ENCODE assay signal across 8 mouse cellular contexts in genomic region chr13:23309495-23310011, GRCm38 (mm10). TPM values are rescaled to one million over a fixed set of nuclear protein-coding genes. Genes with fewer than 3 reads are reported as not detected.
DNase-seq lines count a peak whose midpoint lies in the region; ATAC-seq and TF ChIP-seq lines count a peak whose summit lies in the region.

No protein-coding gene starts in this region.

- peak overlapping the region; percentile 72 for H3K4me2 ChIP-seq in lung, embryonic 15.5 days
- peak overlapping the region; percentile 59 for H3K4me2 ChIP-seq in intestine, postnatal 0 days (replicated peaks; ENCODE audit: low read depth)
- peak overlapping the region; percentile 59 for H3K4me2 ChIP-seq in neural tube, embryonic 12.5 days (replicated peaks)

- WGBS in lung, embryonic 15.5 days, result under 1% methylated on average over 28 of the region's 28 CpGs
- WGBS in embryonic facial prominence, embryonic 10.5 days, result under 1% methylated on average over 28 of the region's 28 CpGs
- WGBS in intestine, postnatal 0 days, result under 1% methylated on average over 28 of the region's 28 CpGs
- WGBS in neural tube, embryonic 12.5 days, result under 1% methylated on average over 28 of the region's 28 CpGs

- no peak for TF ChIP-seq CTCF in intestine, postnatal 0 days (IDR thresholded peaks at IDR 0.05; ENCODE audit: low read depth)

- ATAC-seq in lung, embryonic 15.5 days (ENCODE audit: borderline replicate concordance, extremely low read depth, low FRiP score, low TSS enrichment), result no peak
- no peak for ATAC-seq in intestine, postnatal 0 days
- peak; percentile 38; the same call in 1 of the 2 replicates for ATAC-seq in neural tube, embryonic 12.5 days (ENCODE audit: low FRiP score, low read depth)

- H3K27me3 ChIP-seq in lung, embryonic 15.5 days, result peaks cover 63% of the 10 kb centered on the region
- H3K27me3 ChIP-seq in embryonic facial prominence, embryonic 10.5 days (replicated peaks; ENCODE audit: low read depth, poor library complexity, severe bottlenecking), result peaks cover 52% of the 10 kb centered on the region
- peaks cover 79% of the 10 kb centered on the region for H3K27me3 ChIP-seq in intestine, postnatal 0 days (replicated peaks; ENCODE audit: control insufficient read depth, insufficient read depth, low read length)
- peaks cover 53% of the 10 kb centered on the region for H3K27me3 ChIP-seq in neural tube, embryonic 12.5 days (replicated peaks)

- no peak for DNase-seq in lung, postnatal 4 days
- DNase-seq in embryonic facial prominence, embryonic 10.5 days (ENCODE audit: low spot score), result peak; percentile 66
- DNase-seq in gastrocnemius, postnatal 4 days (ENCODE audit: low spot score in 2 of 2), result no peak
- no peak for DNase-seq in urinary bladder, postnatal 4 days (ENCODE audit: low spot score in 2 of 2)
- DNase-seq in kidney, adult 18-20 months, result no peak

- H3K27ac ChIP-seq in lung, embryonic 15.5 days, result no peak overlapping the region
- H3K27ac ChIP-seq in embryonic facial prominence, embryonic 10.5 days (replicated peaks), result no peak overlapping the region
- no peak overlapping the region for H3K27ac ChIP-seq in intestine, postnatal 0 days (ENCODE audit: low read depth, low read length)
- no peak overlapping the region for H3K27ac ChIP-seq in neural tube, embryonic 12.5 days

- H3K9me3 ChIP-seq in lung, embryonic 15.5 days, result no peaks in the 10 kb centered on the region
- H3K9me3 ChIP-seq in embryonic facial prominence, embryonic 10.5 days, result no peaks in the 10 kb centered on the region
- H3K9me3 ChIP-seq in intestine, postnatal 0 days (ENCODE audit: control insufficient read depth), result no peaks in the 10 kb centered on the region
- no peaks in the 10 kb centered on the region for H3K9me3 ChIP-seq in neural tube, embryonic 12.5 days

- no peak overlapping the region for H3K9ac ChIP-seq in lung, embryonic 15.5 days
- no peak overlapping the region; the same call in 1 of the 2 replicates for H3K9ac ChIP-seq in intestine, postnatal 0 days (ENCODE audit: low read depth, low read length)
- H3K9ac ChIP-seq in neural tube, embryonic 12.5 days, result peak overlapping the region; percentile 40; the same call in 1 of the 2 replicates

- no peaks in the 10 kb centered on the region for H3K36me3 ChIP-seq in lung, embryonic 15.5 days
- no peaks in the 10 kb centered on the region for H3K36me3 ChIP-seq in embryonic facial prominence, embryonic 10.5 days (replicated peaks)
- no peaks in the 10 kb centered on the region for H3K36me3 ChIP-seq in intestine, postnatal 0 days (ENCODE audit: control insufficient read depth, insufficient read depth)
- no peaks in the 10 kb centered on the region for H3K36me3 ChIP-seq in neural tube, embryonic 12.5 days

- H3K4me1 ChIP-seq in lung, embryonic 15.5 days, result peaks cover 22% of the 10 kb centered on the region
- H3K4me1 ChIP-seq in embryonic facial prominence, embryonic 10.5 days, result peaks cover 30% of the 10 kb centered on the region
- H3K4me1 ChIP-seq in intestine, postnatal 0 days (replicated peaks; ENCODE audit: control insufficient read depth, insufficient read depth, low read length), result peaks cover 11% of the 10 kb centered on the region; the same call in 1 of the 2 replicates
- peaks cover 17% of the 10 kb centered on the region; the same call in 1 of the 2 replicates for H3K4me1 ChIP-seq in neural tube, embryonic 12.5 days

- H3K4me3 ChIP-seq in lung, embryonic 15.5 days, result peak overlapping the region; percentile 37
- H3K4me3 ChIP-seq in embryonic facial prominence, embryonic 10.5 days, result peak overlapping the region; percentile 65
- H3K4me3 ChIP-seq in intestine, postnatal 0 days (ENCODE audit: low read depth, low read length), result peak overlapping the region; percentile 27
- peak overlapping the region; percentile 32 for H3K4me3 ChIP-seq in neural tube, embryonic 12.5 days

RNA-seq across cellular contexts. Expression of gene Zfp322a, which starts 59.5 kb away (rescaled TPM):
- 51.9 and 53.3 TPM in 2 replicates for polyA plus RNA-seq in lung, embryonic 15.5 days (2015; fragmentation: Nextera tagmentation; extraction: Ambion mirVana)
- 59.9 and 60.6 TPM in 2 replicates for polyA plus RNA-seq in embryonic facial prominence, embryonic 10.5 days (2016; fragmentation: Nextera tagmentation; extraction: Ambion mirVana)
- 15.6 and 17.2 TPM in 2 replicates for polyA plus RNA-seq in intestine, postnatal 0 days (2015; fragmentation: Nextera tagmentation; extraction: Ambion mirVana)
- polyA plus RNA-seq in neural tube, embryonic 12.5 days (2016; fragmentation: Nextera tagmentation; extraction: Ambion mirVana), result 51.9 and 57.7 TPM in 2 replicates
- total RNA-seq in gastrocnemius, postnatal 4 days (2021), result 10 to 100 TPM; 17.8 to 20.8 TPM
